Mouse (Mus musculus): ENCODE data around the gene Lsm3. TPM values are rescaled to one million over a fixed set of nuclear protein-coding genes. Genes with fewer than 3 reads are reported as not detected.
"Not testable (repeated sequence)": the region's sequence is repeated elsewhere in the genome, so short reads cannot be mapped to it uniquely, and the experiment has no call there.

Lsm3 gene
- total and polyA plus RNA-seq, 3 experiments: 238 to 259 TPM; not detected in 1

GRCm38 (mm10) chr6:91467106-91467505, 48.6 kb upstream of the Lsm3 start:
- H3K36me3 ChIP-seq (ENCODE audit: control insufficient read depth in 1 of 2, insufficient read depth in 2 of 2, low read length in 2 of 2): peaks cover 17 to 24% of the 10 kb centered on the region in 2 experiments
- no peaks in the 10 kb centered on the region for H3K9me3 ChIP-seq (replicated peaks; ENCODE audit: insufficient read depth, low read length)
- no peak overlapping the region for H3K9ac ChIP-seq (ENCODE audit: control insufficient read depth, low read depth, low read length, poor library complexity, severe bottlenecking)
- H3K4me3 ChIP-seq (ENCODE audit: control insufficient read depth in 1 of 2, insufficient read depth in 1 of 2, low read depth in 2 of 2, low read length in 2 of 2): no peak overlapping the region
- peak in 1 of 2 experiments; percentile 27; a peak in 1 of 4 replicates for TF ChIP-seq POLR2A (IDR thresholded peaks at IDR 0.05; ENCODE audit: control insufficient read depth in 1 of 2, insufficient read depth in 1 of 2, low read depth in 1 of 2, low read length in 2 of 2, poor library complexity in 1 of 2)
- no peak for TF ChIP-seq BHLHE40 (IDR thresholded peaks at IDR 0.05; ENCODE audit: borderline replicate concordance, low read depth, low read length)
- H3K27me3 ChIP-seq (ENCODE audit: control insufficient read depth in 1 of 2, insufficient read depth in 2 of 2, low read length in 2 of 2): no peaks in the 10 kb centered on the region
- H3K4me1 ChIP-seq (ENCODE audit: control insufficient read depth in 1 of 2, insufficient read depth in 2 of 2, low read length in 2 of 2): peaks cover 0 to 7% of the 10 kb centered on the region in 2 experiments; a peak in 2 of 4 replicates
- peaks cover 32% of the 10 kb centered on the region for H3K79me2 ChIP-seq (ENCODE audit: control insufficient read depth, insufficient read depth, low read length, poor library complexity)
- no peak for DNase-seq (ENCODE audit: low read depth, low spot score)
- no peak overlapping the region for H3K27ac ChIP-seq (ENCODE audit: control insufficient read depth, low read depth, low read length)

- no peaks in the 10 kb centered on the region for H3K27me3 ChIP-seq (ENCODE audit: control insufficient read depth in 1 of 2, insufficient read depth in 2 of 2, low read length in 2 of 2)
- H3K4me1 ChIP-seq (ENCODE audit: control insufficient read depth in 1 of 2, insufficient read depth in 2 of 2, low read length in 2 of 2): peaks cover 0 to 7% of the 10 kb centered on the region in 2 experiments; a peak in 2 of 4 replicates
- no peaks in the 10 kb centered on the region for H3K9me3 ChIP-seq (replicated peaks; ENCODE audit: insufficient read depth, low read length)
- H3K4me3 ChIP-seq (ENCODE audit: control insufficient read depth in 1 of 2, insufficient read depth in 1 of 2, low read depth in 2 of 2, low read length in 2 of 2): no peak overlapping the region
- peaks cover 16 to 17% of the 10 kb centered on the region in 2 experiments for H3K36me3 ChIP-seq (ENCODE audit: control insufficient read depth in 1 of 2, insufficient read depth in 2 of 2, low read length in 2 of 2)
- no peak overlapping the region for H3K27ac ChIP-seq (ENCODE audit: control insufficient read depth, low read depth, low read length)
- no peak overlapping the region for H3K9ac ChIP-seq (ENCODE audit: control insufficient read depth, low read depth, low read length, poor library complexity, severe bottlenecking)
- H3K79me2 ChIP-seq (ENCODE audit: control insufficient read depth, insufficient read depth, low read length, poor library complexity): peaks cover 49% of the 10 kb centered on the region
- TF ChIP-seq CHD1 (IDR thresholded peaks at IDR 0.05; ENCODE audit: low read depth, low read length) (no peak), POLR2AphosphoS2 (IDR thresholded peaks at IDR 0.05; ENCODE audit: low read length) (peak; percentile 58; the same call in 1 of the 2 replicates), POLR2AphosphoS5 (IDR thresholded peaks at IDR 0.05; ENCODE audit: borderline replicate concordance, low read depth, low read length) (no peak), MAFK (IDR thresholded peaks at IDR 0.05; ENCODE audit: borderline replicate concordance, low read depth, low read length) (no peak)
- no peak for DNase-seq (ENCODE audit: low read depth, low spot score)
Observed at GRCm38 (mm10) chr6:91470712-91471111, 45.0 kb upstream of the Lsm3 start.

GRCm38 (mm10) chr6:91471427-91471826, 44.3 kb upstream of the Lsm3 start:
- DNase-seq (ENCODE audit: low read depth, low spot score); H3K9me3 ChIP-seq (replicated peaks; ENCODE audit: insufficient read depth, low read length); H3K27ac ChIP-seq (ENCODE audit: control insufficient read depth, low read depth, low read length); H3K27me3 ChIP-seq (ENCODE audit: control insufficient read depth in 1 of 2, insufficient read depth in 2 of 2, low read length in 2 of 2); H3K4me1 ChIP-seq (ENCODE audit: control insufficient read depth in 1 of 2, insufficient read depth in 2 of 2, low read length in 2 of 2): not testable (repeated sequence)
- H3K9ac ChIP-seq (ENCODE audit: control insufficient read depth, low read depth, low read length, poor library complexity, severe bottlenecking): peak overlapping the region; percentile 82
- peaks cover 49% of the 10 kb centered on the region for H3K79me2 ChIP-seq (ENCODE audit: control insufficient read depth, insufficient read depth, low read length, poor library complexity)
- TF ChIP-seq ZNF384 (IDR thresholded peaks at IDR 0.05; ENCODE audit: low read depth, low read length): peak; percentile 58; the same call in 1 of the 2 replicates
- peak overlapping the region; percentile 73 to 94 for H3K4me3 ChIP-seq (ENCODE audit: control insufficient read depth in 1 of 2, insufficient read depth in 1 of 2, low read depth in 2 of 2, low read length in 2 of 2)
- H3K36me3 ChIP-seq (ENCODE audit: control insufficient read depth in 1 of 2, insufficient read depth in 2 of 2, low read length in 2 of 2): peaks cover 16 to 17% of the 10 kb centered on the region in 2 experiments

GRCm38 (mm10) chr6:91472319-91472718, 43.4 kb upstream of the Lsm3 start:
- DNase-seq (ENCODE audit: low read depth, low spot score): peak; percentile 90
- H3K9me3 ChIP-seq (replicated peaks; ENCODE audit: insufficient read depth, low read length): no peaks in the 10 kb centered on the region
- H3K9ac ChIP-seq (ENCODE audit: control insufficient read depth, low read depth, low read length, poor library complexity, severe bottlenecking): peak overlapping the region; percentile 82
- peaks cover 10 to 17% of the 10 kb centered on the region in 2 experiments; a peak in 3 of 4 replicates for H3K36me3 ChIP-seq (ENCODE audit: control insufficient read depth in 1 of 2, insufficient read depth in 2 of 2, low read length in 2 of 2)
- H3K27ac ChIP-seq (ENCODE audit: control insufficient read depth, low read depth, low read length): peak overlapping the region; percentile 85
- peaks cover 49% of the 10 kb centered on the region for H3K79me2 ChIP-seq (ENCODE audit: control insufficient read depth, insufficient read depth, low read length, poor library complexity)
- peaks cover 0 to 7% of the 10 kb centered on the region in 2 experiments; a peak in 2 of 4 replicates for H3K4me1 ChIP-seq (ENCODE audit: control insufficient read depth in 1 of 2, insufficient read depth in 2 of 2, low read length in 2 of 2)
- no peaks in the 10 kb centered on the region for H3K27me3 ChIP-seq (ENCODE audit: control insufficient read depth in 1 of 2, insufficient read depth in 2 of 2, low read length in 2 of 2)
- peak overlapping the region; percentile 73 to 94 for H3K4me3 ChIP-seq (ENCODE audit: control insufficient read depth in 1 of 2, insufficient read depth in 1 of 2, low read depth in 2 of 2, low read length in 2 of 2)
- no peak for TF ChIP-seq MEF2A (IDR thresholded peaks at IDR 0.05; ENCODE audit: extremely low read depth, insufficient replicate concordance, low read depth, low read length, poor library complexity, severe bottlenecking)
- TF ChIP-seq CTCF (IDR thresholded peaks at IDR 0.05 in 2 of 3, conservative IDR thresholded peaks at IDR 0.05 in 1 of 3; ENCODE audit: control insufficient read depth in 1 of 3, insufficient read depth in 1 of 3, low read depth in 2 of 3, low read length in 3 of 3, poor library complexity in 1 of 3, severe bottlenecking in 1 of 3): no peak
- no peak; the same call in 1 of the 2 replicates for TF ChIP-seq MXI1 (IDR thresholded peaks at IDR 0.05; ENCODE audit: low read depth, low read length)
- TF ChIP-seq USF1 (IDR thresholded peaks at IDR 0.05; ENCODE audit: low read depth, low read length): no peak
- TF ChIP-seq CHD1 (IDR thresholded peaks at IDR 0.05; ENCODE audit: low read depth, low read length): no peak
- no peak for TF ChIP-seq NRF1 (IDR thresholded peaks at IDR 0.05; ENCODE audit: insufficient read depth, low read depth, low read length, poor library complexity, severe bottlenecking)
- TF ChIP-seq POLR2AphosphoS2 (IDR thresholded peaks at IDR 0.05; ENCODE audit: low read length): no peak
- no peak for TF ChIP-seq JUND (IDR thresholded peaks at IDR 0.05; ENCODE audit: low read depth, low read length)
- TF ChIP-seq RAD21 (IDR thresholded peaks at IDR 0.05; ENCODE audit: low read depth, low read length): no peak
- TF ChIP-seq ELF1 (IDR thresholded peaks at IDR 0.05; ENCODE audit: low read depth, low read length): peak; percentile 57; the same call in 1 of the 2 replicates
- TF ChIP-seq NELFE (IDR thresholded peaks at IDR 0.05; ENCODE audit: low read depth, low read length): peak; percentile 40; the same call in 1 of the 2 replicates
- no peak; the same call in 1 of the 2 replicates for TF ChIP-seq SIN3A (IDR thresholded peaks at IDR 0.05; ENCODE audit: low read length)
- no peak for TF ChIP-seq MAFK (IDR thresholded peaks at IDR 0.05; ENCODE audit: borderline replicate concordance, low read depth, low read length)
- TF ChIP-seq E2F4 (IDR thresholded peaks at IDR 0.05; ENCODE audit: borderline replicate concordance, low read depth, low read length): no peak
- TF ChIP-seq MAX (IDR thresholded peaks at IDR 0.05; ENCODE audit: low read length): peak; percentile 78; the same call in 1 of the 2 replicates
- no peak; the same call in 1 of the 2 replicates for TF ChIP-seq POLR2AphosphoS5 (IDR thresholded peaks at IDR 0.05; ENCODE audit: borderline replicate concordance, low read depth, low read length)
